Mouse (Mus musculus) gastrocnemius, adult 8-10 months (tissue): Measurements from ENCODE around the gene Smco3. TPM values are rescaled to one million over a fixed set of nuclear protein-coding genes. Genes with fewer than 3 reads are reported as not detected.
"Not testable (repeated sequence)": the region's sequence is repeated elsewhere in the genome, so short reads cannot be mapped to it uniquely, and the experiment has no call there.

Experiments
- DNase-seq, 2 experiments: peaks; one replicate each; pipeline ENCODE4 v3.0.0; 2022; ENCODE audit warnings: low spot score in 2 of 2
- total RNA-seq, 4 experiments: library from RNA; stranded (reverse); gene quantifications; 2 replicates each; pipeline ENCODE4 v1.2.4; 2022

Gene Smco3
- total RNA-seq, 4 experiments from 2014 or later, result 0.18 to 0.64 (median 0.19) TPM; not detected in 1

DNA sequence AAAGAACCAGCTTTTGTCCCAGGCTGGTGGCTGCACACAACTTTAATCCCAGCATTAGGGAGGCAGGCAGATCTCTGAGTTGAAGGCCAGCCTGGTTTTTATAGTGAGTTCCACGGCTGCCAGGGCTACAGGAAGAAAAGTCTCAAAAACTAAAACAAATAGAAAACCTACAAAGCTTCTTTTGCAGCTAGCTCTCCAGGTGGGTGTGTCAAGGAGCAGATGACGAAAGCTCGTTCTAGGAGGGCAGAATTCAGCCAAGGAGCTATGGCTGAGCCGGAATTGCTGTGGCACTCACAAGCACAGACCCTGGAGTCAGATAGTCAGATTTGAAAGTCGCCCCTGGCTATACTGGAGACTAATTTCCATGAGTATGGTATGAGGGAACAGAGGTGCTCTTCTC lies 28.4 kb downstream of the Smco3 start:
- no peak for DNase-seq

- no peak for DNase-seq
Measured at GRCm38 (mm10) chr6:136805409-136805775, 29.9 kb downstream of the Smco3 start.

DNA sequence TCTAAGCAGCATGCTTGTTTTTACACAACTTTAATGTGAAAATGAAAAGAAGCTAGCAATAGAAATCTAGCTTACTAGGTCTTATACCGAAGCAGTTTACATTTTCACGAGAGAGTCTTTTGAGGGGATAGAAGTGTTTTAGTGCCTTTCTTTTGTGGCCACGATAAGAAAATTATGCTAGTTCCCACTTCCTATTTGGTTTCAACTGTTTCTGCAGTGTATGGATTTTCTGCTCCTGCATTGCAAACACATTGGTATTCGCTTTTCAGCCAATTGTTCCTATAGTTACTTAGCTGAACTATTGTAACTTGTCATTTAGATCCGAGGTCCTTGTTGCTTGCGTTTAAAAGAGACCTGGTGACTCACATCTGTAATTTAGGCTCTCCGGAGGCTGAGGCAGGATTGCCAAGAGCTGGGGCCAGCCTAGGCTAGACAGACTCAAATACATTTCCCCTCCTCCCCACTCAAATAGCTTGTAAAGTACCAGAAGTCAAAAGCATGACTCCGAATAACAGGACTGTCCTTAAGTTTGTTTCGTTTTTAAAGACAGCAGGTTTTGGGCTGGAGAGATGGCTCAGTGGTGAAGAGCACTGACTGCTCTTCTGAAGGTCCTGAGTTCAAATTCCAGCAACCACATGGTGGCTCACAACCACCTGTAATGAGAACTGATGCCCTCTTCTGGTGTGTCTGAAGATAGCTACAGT lies 30.4 kb downstream of the Smco3 start:
- no peak for DNase-seq

DNA sequence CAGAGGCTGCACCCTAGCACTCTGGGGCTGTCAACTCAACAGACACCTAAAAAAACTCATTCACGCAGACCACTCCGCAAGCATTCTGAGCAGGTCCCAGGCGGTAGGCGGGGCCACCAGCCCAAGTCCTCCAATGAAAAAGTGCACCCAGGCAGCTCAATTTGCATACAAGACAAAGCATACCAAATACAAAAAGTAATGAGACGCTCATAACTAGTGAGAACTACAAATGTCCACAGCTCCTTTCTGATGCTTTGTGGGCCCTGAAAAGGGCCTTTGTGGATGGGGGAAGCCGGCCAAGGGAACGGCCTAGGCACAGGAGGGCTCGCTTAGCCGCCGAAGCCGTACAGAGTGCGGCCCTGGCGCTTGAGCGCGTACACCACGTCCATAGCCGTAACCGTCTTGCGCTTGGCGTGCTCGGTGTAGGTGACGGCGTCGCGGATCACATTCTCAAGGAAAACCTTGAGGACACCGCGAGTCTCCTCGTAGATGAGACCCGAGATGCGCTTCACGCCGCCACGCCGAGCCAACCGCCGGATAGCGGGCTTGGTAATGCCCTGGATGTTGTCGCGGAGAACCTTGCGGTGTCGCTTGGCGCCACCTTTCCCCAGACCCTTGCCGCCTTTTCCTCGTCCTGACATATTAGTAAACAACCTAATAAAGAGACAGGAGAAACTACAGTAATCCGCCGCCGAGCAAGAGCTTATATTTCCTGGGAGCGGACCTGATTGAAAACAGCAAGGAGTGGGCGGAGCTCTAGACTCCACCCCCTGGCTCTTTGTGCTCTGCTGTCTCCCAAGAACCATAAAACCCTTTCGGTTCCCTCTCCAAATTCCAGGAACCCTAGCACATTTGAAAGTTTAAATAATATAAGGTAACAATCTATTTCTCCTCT lies 31.3 kb downstream of the Smco3 start, which contains the start of gene Hist4h4:
TSS of gene Hist4h4 (minus strand) at position 677 of the 895 bp plus-strand sequence.
- peak; percentile 93 to 96 for DNase-seq

- DNase-seq, result no peak
Measured at GRCm38 (mm10) chr6:136803093-136803738, 32.0 kb downstream of the Smco3 start.

- no peak for DNase-seq
Measured at GRCm38 (mm10) chr6:136801274-136801673, 34.0 kb downstream of the Smco3 start.

DNA sequence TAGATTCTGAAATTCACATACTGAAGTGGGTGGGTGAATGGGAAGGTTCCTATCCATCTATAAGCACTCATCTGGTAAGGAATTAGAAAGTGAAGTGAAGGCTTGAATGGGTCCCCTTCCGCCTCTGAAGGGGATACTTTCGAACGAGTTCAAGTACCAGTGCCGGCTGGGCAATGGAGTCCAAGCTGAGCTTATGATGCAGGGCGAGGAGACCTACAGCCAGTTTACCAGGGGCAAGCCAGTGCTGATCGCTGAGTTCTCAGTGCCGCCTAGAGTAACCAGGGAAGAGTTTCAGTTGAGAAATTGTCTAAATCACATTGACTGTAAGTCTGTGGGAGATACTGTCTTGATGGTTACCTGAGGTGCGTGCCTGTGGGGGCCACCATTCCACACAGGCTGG lies 34.5 kb downstream of the Smco3 start:
- no peak for DNase-seq

- not testable (repeated sequence) for DNase-seq
Measured at GRCm38 (mm10) chr6:136797874-136798693, 37.2 kb downstream of the Smco3 start.

DNA sequence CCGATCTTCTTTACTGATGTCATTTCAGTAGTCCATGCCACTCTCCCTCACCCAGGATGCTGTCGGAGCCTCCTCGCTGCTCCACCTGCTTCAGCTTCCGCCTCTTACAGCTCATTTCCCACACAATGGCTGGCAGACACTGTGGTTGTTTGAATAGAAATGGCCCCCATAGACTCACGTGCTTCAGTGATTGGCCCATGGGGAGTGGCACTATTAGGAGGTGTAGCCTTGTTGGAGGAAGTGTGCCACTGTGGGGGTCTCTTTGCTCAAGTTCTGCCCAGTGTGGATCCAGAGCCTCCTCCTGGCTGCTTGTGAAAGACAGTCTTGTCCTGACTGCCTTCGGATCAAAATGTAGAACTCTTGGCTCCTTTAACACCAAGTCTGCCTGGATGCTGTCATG lies 39.4 kb downstream of the Smco3 start:
- DNase-seq, result no peak

GRCm38 (mm10) chr6:136795110-136795509 lies 40.1 kb downstream of the Smco3 start:
- no peak for DNase-seq

DNA sequence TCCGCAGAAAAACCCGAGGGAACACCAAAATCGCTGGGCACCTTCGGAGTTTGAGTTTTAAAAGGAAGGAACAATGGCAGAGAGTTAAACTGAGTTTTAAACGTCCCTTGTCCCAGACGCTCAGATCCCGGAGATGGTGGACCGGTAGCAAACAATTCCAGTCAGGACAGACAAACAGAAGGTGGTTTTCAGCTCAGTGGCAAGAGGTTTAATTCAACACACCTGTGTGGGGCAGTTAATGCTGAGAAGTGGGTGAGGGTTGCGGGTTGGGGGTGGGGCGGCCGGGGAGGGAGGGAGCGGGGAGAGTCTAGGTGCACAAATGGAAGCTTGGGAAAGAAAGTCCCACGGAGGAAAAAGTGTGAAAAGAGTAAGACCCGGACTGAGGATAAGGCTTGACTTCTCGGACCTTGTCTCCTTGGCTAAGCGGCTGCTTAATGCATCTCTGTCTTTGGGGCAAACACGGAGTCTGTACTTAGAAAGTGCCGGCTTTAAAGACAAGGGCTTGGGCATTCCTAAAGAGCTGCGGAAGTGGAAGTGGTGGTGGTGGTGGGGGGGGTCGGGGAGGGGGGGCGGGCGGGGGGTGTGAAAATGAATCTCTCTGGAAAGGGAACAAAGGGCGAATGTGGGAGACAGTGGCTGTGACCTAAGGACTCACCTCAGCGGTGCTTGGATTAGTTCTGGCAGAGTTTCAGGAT lies 41.3 kb downstream of the Smco3 start:
- no peak for DNase-seq

DNA sequence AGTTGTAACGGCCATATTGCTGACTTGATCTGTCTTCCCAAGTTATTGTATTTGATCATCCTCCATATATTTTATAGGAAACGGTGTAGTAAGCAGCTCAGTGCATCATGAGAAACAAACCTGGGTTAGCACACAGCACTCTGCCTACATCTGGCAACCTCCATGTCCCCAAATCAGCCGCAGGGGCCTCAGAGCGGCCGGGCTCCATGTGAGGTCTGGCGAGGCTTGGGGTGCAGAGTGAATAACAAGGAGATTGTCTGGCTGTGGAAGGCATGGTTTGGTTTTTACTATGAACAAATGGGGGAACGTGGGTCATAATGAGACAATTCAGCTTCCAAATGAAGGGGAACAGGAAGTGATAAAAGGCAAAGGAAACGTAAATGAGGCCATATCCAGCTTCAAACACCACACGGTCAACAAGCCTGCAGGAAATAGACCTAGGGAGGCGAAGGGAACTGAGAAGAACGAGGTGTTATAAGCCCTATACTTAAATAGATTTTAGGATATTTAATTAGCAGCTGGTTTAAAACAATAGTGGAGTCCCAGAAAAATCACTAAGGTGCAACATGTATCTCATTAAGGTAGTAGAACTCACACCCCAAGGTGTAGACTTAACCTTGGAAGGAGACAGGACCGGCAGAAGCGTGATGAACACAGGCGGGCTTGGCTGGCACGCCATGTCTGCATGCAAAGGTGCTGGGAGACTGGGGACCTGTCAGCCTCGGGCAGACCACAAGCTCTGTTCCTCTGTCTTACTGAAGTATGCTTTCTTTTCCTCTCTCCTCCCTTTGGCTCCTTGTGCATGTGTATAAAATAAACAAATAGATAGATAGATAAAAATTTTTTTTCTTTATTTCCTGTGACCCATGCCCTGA lies 42.1 kb downstream of the Smco3 start:
- DNase-seq, result no peak

GRCm38 (mm10) chr6:136789391-136789971 lies 45.8 kb downstream of the Smco3 start:
- DNase-seq, result peak; percentile 31 to 37

DNA sequence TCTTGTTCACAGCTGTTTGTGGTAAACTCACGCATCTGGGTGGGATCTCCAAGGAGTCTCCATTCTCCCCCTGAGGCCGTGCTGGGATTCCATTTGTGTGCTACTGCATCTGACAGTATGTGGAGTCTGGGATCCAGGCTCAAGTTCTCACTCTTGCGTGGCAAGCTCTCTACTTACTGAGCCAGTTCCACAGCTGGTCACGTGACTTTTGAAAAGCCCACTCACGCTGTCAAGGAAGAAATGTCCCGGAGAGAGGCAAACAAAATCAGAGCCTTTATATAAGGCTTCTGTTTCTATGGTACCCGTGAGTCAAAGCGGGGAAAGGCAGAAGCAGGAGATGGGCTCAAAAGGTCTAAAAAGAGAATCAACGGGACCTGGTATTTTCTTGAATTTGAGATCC lies 52.5 kb downstream of the Smco3 start:
- DNase-seq, result no peak

- no peak for DNase-seq
Measured at GRCm38 (mm10) chr6:136782146-136782545, 53.1 kb downstream of the Smco3 start.

DNA sequence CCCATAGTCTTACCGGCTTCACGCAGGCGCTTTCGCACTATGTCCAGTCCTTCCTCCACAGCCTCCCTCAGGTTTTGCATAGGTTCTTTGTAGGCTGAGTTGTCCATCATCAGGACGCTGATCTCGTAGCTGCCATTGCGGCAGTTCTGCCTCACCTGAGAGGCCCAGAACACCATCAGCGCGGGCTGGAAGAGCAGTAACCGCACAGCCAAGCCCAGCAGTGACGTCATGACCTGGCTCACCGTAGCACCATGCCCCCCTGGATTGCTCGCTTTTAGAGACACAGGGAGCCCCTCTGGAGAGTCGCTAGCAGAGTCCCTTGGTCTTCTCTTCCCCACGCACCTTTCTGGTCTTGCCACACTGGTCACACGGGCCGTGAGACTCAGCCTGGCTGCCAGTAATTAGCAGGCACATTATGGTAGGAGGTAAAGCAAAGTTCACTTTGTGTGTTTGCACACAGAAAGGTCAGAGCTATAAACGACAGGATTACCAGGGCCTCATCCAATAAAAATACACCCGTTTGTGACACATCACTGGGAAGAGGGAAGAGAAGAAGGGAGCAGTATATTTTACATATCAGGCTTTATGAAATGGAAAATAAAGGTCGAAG lies 53.8 kb downstream of the Smco3 start, which contains the start of gene Gucy2c:
TSS of gene Gucy2c (minus strand) at position 389 of the 610 bp plus-strand sequence.
- DNase-seq, result no peak
